Comparison of ENCODE assay signal across 8 mouse cellular contexts in genomic region chr13:82892731-82893130, GRCm38 (mm10).
DNase-seq lines count a peak whose midpoint lies in the region.

No protein-coding gene starts in this region.

- DNase-seq in adrenal gland, postnatal 10 days = peak; percentile 26
- DNase-seq in adrenal gland, postnatal 25 days = no peak
- DNase-seq in kidney, adult 11 months = peak; percentile 4
- DNase-seq in kidney, postnatal 4 days = no peak
- peak; percentile 67 for DNase-seq in brain, adult 2 months (ENCODE audit: low read depth, low spot score)
- DNase-seq in layer of hippocampus, adult 9-11 months = peak; percentile 14
- DNase-seq in B cell, adult 2 months = no peak
- no peak for DNase-seq in thymus, postnatal 14 days

Comparison
In these comparisons a context has a peak if more than half of its experiments do, and no peak if none do; other contexts are left out.
1. DNase-seq: peak in adrenal gland, postnatal 10 days (single experiment), kidney, adult 11 months (single experiment), brain, adult 2 months (single experiment) and layer of hippocampus, adult 9-11 months (single experiment); none in adrenal gland, postnatal 25 days (single experiment), kidney, postnatal 4 days (0 of 2), B cell, adult 2 months (0 of 2) and thymus, postnatal 14 days (single experiment).